8 mouse cellular contexts compared by ENCODE assay signal in genomic region chr4:116558151-116558882, GRCm38 (mm10). TPM values are rescaled to one million over a fixed set of nuclear protein-coding genes. Genes with fewer than 3 reads are reported as not detected.
DNase-seq lines count a peak whose midpoint lies in the region; ATAC-seq lines count a peak whose summit lies in the region.

No protein-coding gene starts in this region.

- peak overlapping the region; percentile 98 for H3K27ac ChIP-seq in embryonic facial prominence, embryonic 15.5 days (replicated peaks)
- peak overlapping the region; percentile 94; the same call in 1 of the 2 replicates for H3K27ac ChIP-seq in limb, embryonic 13.5 days
- H3K27ac ChIP-seq in neural tube, embryonic 14.5 days (ENCODE audit: low read depth, low read length): no peak overlapping the region

- DNase-seq in embryo, embryonic 11 days: peak; percentile 30
- DNase-seq in embryo, embryonic 9.5 days (ENCODE audit: extremely low spot score): no peak
- DNase-seq in CD4-positive helper T cell, adult 2 months (ENCODE audit: low read depth, low spot score): peak; percentile 54
- no peak for DNase-seq in right cerebral cortex, postnatal 4 days
- no peak for DNase-seq in left cerebral cortex, postnatal 36 days (ENCODE audit: low spot score in 2 of 2)

- 3% methylated on average over 15 of the region's 15 CpGs for WGBS in embryonic facial prominence, embryonic 15.5 days
- 5% methylated on average over 15 of the region's 15 CpGs for WGBS in limb, embryonic 13.5 days
- 6% methylated on average over 15 of the region's 15 CpGs for WGBS in neural tube, embryonic 14.5 days

- peak overlapping the region; percentile 75 for H3K9ac ChIP-seq in embryonic facial prominence, embryonic 15.5 days
- peak overlapping the region; percentile 86 for H3K9ac ChIP-seq in limb, embryonic 13.5 days
- peak overlapping the region; percentile 64 for H3K9ac ChIP-seq in neural tube, embryonic 14.5 days (replicated peaks; ENCODE audit: low read depth, low read length)

- H3K4me1 ChIP-seq in embryonic facial prominence, embryonic 15.5 days: no peaks in the 10 kb centered on the region
- peaks cover 29% of the 10 kb centered on the region for H3K4me1 ChIP-seq in limb, embryonic 13.5 days
- H3K4me1 ChIP-seq in neural tube, embryonic 14.5 days (ENCODE audit: control insufficient read depth, insufficient read depth, low read length): peaks cover 15% of the 10 kb centered on the region; the same call in 1 of the 2 replicates

- peak overlapping the region; percentile 57 for H3K4me2 ChIP-seq in embryonic facial prominence, embryonic 15.5 days (replicated peaks)
- H3K4me2 ChIP-seq in limb, embryonic 13.5 days (replicated peaks): peak overlapping the region; percentile 74
- peak overlapping the region; percentile 92 for H3K4me2 ChIP-seq in neural tube, embryonic 14.5 days (ENCODE audit: low read depth, low read length)

- no peaks in the 10 kb centered on the region for H3K27me3 ChIP-seq in embryonic facial prominence, embryonic 15.5 days
- H3K27me3 ChIP-seq in limb, embryonic 13.5 days: no peaks in the 10 kb centered on the region
- no peaks in the 10 kb centered on the region for H3K27me3 ChIP-seq in neural tube, embryonic 14.5 days (ENCODE audit: control insufficient read depth, insufficient read depth, low read length)

- H3K9me3 ChIP-seq in embryonic facial prominence, embryonic 15.5 days (replicated peaks): no peaks in the 10 kb centered on the region
- H3K9me3 ChIP-seq in limb, embryonic 13.5 days: no peaks in the 10 kb centered on the region
- no peaks in the 10 kb centered on the region for H3K9me3 ChIP-seq in neural tube, embryonic 14.5 days (ENCODE audit: control insufficient read depth, low read length)

- intact Hi-C loops in left cerebral cortex, postnatal 36 days (cut with DNase I): loop anchor here (5.0 to 10.0 kb wide), 2 partner anchors 51 to 394 kb away; partner anchors contain the start of genes Ipp and Tspan1

- no peak for ATAC-seq in embryonic facial prominence, embryonic 15.5 days (ENCODE audit: insufficient number of reproducible peaks, low FRiP score, low TSS enrichment, low read depth)
- ATAC-seq in limb, embryonic 13.5 days (ENCODE audit: low FRiP score, low read depth): no peak
- no peak for ATAC-seq in neural tube, embryonic 14.5 days (ENCODE audit: low read depth)

- H3K36me3 ChIP-seq in embryonic facial prominence, embryonic 15.5 days: peaks cover 10% of the 10 kb centered on the region
- peaks cover 20% of the 10 kb centered on the region for H3K36me3 ChIP-seq in limb, embryonic 13.5 days
- H3K36me3 ChIP-seq in neural tube, embryonic 14.5 days (ENCODE audit: control insufficient read depth, insufficient read depth, low read length): no peaks in the 10 kb centered on the region

- H3K4me3 ChIP-seq in embryonic facial prominence, embryonic 15.5 days (replicated peaks): peak overlapping the region; percentile 76
- H3K4me3 ChIP-seq in limb, embryonic 13.5 days: peak overlapping the region; percentile 91
- peak overlapping the region; percentile 92 for H3K4me3 ChIP-seq in neural tube, embryonic 14.5 days (ENCODE audit: low read depth, low read length)

RNA-seq across cellular contexts. Expression of gene Gpbp1l1, which starts 0.9 kb away (rescaled TPM):
- 29.7 and 31.4 TPM in 2 replicates for polyA plus RNA-seq in embryonic facial prominence, embryonic 15.5 days (2015; fragmentation: Nextera tagmentation; extraction: Ambion mirVana)
- polyA plus RNA-seq in limb, embryonic 13.5 days (2015; fragmentation: Nextera tagmentation; extraction: Ambion mirVana): 32.1 and 34.8 TPM in 2 replicates
- 18.5 and 22.4 TPM in 2 replicates for polyA plus RNA-seq in neural tube, embryonic 14.5 days (2014; fragmentation: Nextera tagmentation; extraction: Ambion mirVana)
- 10 to 100 TPM; 35.7 to 43.6 TPM for total RNA-seq in left cerebral cortex, postnatal 36 days (2021)

RNA-seq across cellular contexts. Expression of gene Tmem69, which starts 2.6 kb away (rescaled TPM):
- 20.9 and 22.5 TPM in 2 replicates for polyA plus RNA-seq in embryonic facial prominence, embryonic 15.5 days (2015; fragmentation: Nextera tagmentation; extraction: Ambion mirVana)
- 20.4 and 20.8 TPM in 2 replicates for polyA plus RNA-seq in limb, embryonic 13.5 days (2015; fragmentation: Nextera tagmentation; extraction: Ambion mirVana)
- 28.1 and 29.5 TPM in 2 replicates for polyA plus RNA-seq in neural tube, embryonic 14.5 days (2014; fragmentation: Nextera tagmentation; extraction: Ambion mirVana)
- 10 to 100 TPM in 1 of 2 experiments, 1 to 10 TPM in 1; 8.8 to 10.1 TPM for total RNA-seq in left cerebral cortex, postnatal 36 days (2021)

RNA-seq across cellular contexts. Expression of gene Ccdc17, which starts 38.1 kb away (rescaled TPM):
- 15.6 and 25.4 TPM in 2 replicates for polyA plus RNA-seq in embryonic facial prominence, embryonic 15.5 days (2015; fragmentation: Nextera tagmentation; extraction: Ambion mirVana)
- polyA plus RNA-seq in limb, embryonic 13.5 days (2015; fragmentation: Nextera tagmentation; extraction: Ambion mirVana): 2.1 and 3.1 TPM in 2 replicates
- polyA plus RNA-seq in neural tube, embryonic 14.5 days (2014; fragmentation: Nextera tagmentation; extraction: Ambion mirVana): 5.7 and 6.0 TPM in 2 replicates
- 1 to 10 TPM; 5.3 to 6.3 TPM for total RNA-seq in left cerebral cortex, postnatal 36 days (2021)

RNA-seq across cellular contexts. Expression of gene Ipp, which starts 51.0 kb away (rescaled TPM):
- polyA plus RNA-seq in embryonic facial prominence, embryonic 15.5 days (2015; fragmentation: Nextera tagmentation; extraction: Ambion mirVana): 12.2 and 12.3 TPM in 2 replicates
- 15.6 and 16.5 TPM in 2 replicates for polyA plus RNA-seq in limb, embryonic 13.5 days (2015; fragmentation: Nextera tagmentation; extraction: Ambion mirVana)
- polyA plus RNA-seq in neural tube, embryonic 14.5 days (2014; fragmentation: Nextera tagmentation; extraction: Ambion mirVana): 4.0 and 5.3 TPM in 2 replicates
- 10 to 100 TPM; 18.4 to 21.6 TPM for total RNA-seq in left cerebral cortex, postnatal 36 days (2021)

Comparison
In these comparisons a context has a peak if more than half of its experiments do, and no peak if none do; other contexts are left out.
1. DNase-seq: peak in embryo, embryonic 11 days (single experiment) and CD4-positive helper T cell, adult 2 months (single experiment); none in embryo, embryonic 9.5 days (single experiment), right cerebral cortex, postnatal 4 days (single experiment) and left cerebral cortex, postnatal 36 days (0 of 2).
2. Peak in every context shown above with its lines, with median percentiles within 50 percentile points of each other: H3K4me2 ChIP-seq, H3K4me3 ChIP-seq and H3K9ac ChIP-seq.